Mouse (Mus musculus) thymus, postnatal 25 days (tissue): ENCODE results near the gene Olfr1423.
"Not testable (repeated sequence)": the region's sequence is repeated elsewhere in the genome, so short reads cannot be mapped to it uniquely, and the experiment has no call there.

ENCODE experiments used
- DNase-seq: peaks from one replicate; pipeline ENCODE4 v3.0.0; 2022

The Olfr1423 gene

GRCm38 (mm10) chr19:12041217-12041616, at the start of gene Olfr1423:
Olfr1423 (minus strand) TSS chr19:12041317.
- DNase-seq: no peak

- DNase-seq: not testable (repeated sequence)
These were observed 36.5 kb upstream of the Olfr1423 start, which contains the start of gene Olfr1425 for GRCm38 (mm10) chr19:12077631-12078030. Olfr1425 (minus strand) TSS chr19:12077731.

GRCm38 (mm10) chr19:12069546-12069945, 28.4 kb upstream of the Olfr1423 start:
- not testable (repeated sequence) for DNase-seq

GRCm38 (mm10) chr19:12067806-12068205, 26.7 kb upstream of the Olfr1423 start:
- not testable (repeated sequence) for DNase-seq

GRCm38 (mm10) chr19:12062582-12062981, 21.5 kb upstream of the Olfr1423 start, which contains the start of gene Olfr1424:
Olfr1424 (minus strand) TSS chr19:12062682.
- not testable (repeated sequence) for DNase-seq

GRCm38 (mm10) chr19:12043163-12043562, 2.0 kb upstream of the Olfr1423 start:
- no peak for DNase-seq

GRCm38 (mm10) chr19:12037727-12038126, 3.4 kb downstream of the Olfr1423 start:
- no peak for DNase-seq

GRCm38 (mm10) chr19:12026606-12027005, 14.5 kb downstream of the Olfr1423 start:
- peak; percentile 24 for DNase-seq

- DNase-seq: no peak
These were observed 15.8 kb downstream of the Olfr1423 start for GRCm38 (mm10) chr19:12025333-12025732.

- DNase-seq: no peak
These were observed 17.0 kb downstream of the Olfr1423 start for GRCm38 (mm10) chr19:12024149-12024548.

GRCm38 (mm10) chr19:12016192-12016591, 24.9 kb downstream of the Olfr1423 start:
- DNase-seq: no peak

- DNase-seq: no peak
These were observed 25.4 kb downstream of the Olfr1423 start for GRCm38 (mm10) chr19:12015708-12016107.

- DNase-seq: peak; percentile 44
These were observed 27.9 kb downstream of the Olfr1423 start for GRCm38 (mm10) chr19:12013228-12013627.

- DNase-seq: no peak
These were observed 28.5 kb downstream of the Olfr1423 start for GRCm38 (mm10) chr19:12012615-12013014.

GRCm38 (mm10) chr19:12011560-12012556, 29.3 kb downstream of the Olfr1423 start:
- DNase-seq: peak; percentile 88

GRCm38 (mm10) chr19:12010916-12011559, 30.1 kb downstream of the Olfr1423 start:
- peak; percentile 82 for DNase-seq

- peak; percentile 50 for DNase-seq
These were observed 30.8 kb downstream of the Olfr1423 start for GRCm38 (mm10) chr19:12010281-12010771.

- DNase-seq: peak; percentile 84
These were observed 31.4 kb downstream of the Olfr1423 start for GRCm38 (mm10) chr19:12009501-12010280.

- no peak for DNase-seq
These were observed 32.4 kb downstream of the Olfr1423 start for GRCm38 (mm10) chr19:12008410-12009380.

GRCm38 (mm10) chr19:12007105-12007931, 33.8 kb downstream of the Olfr1423 start:
- DNase-seq: peak; percentile 31
